Mouse (Mus musculus) adrenal gland, postnatal 4 days (tissue): Measurements from ENCODE around the gene Cacnb2. TPM values are rescaled to one million over a fixed set of nuclear protein-coding genes. Genes with fewer than 3 reads are reported as not detected.

ENCODE experiments used
- DNase-seq, 2 experiments: peaks; one replicate each; pipeline ENCODE4 v3.0.0; 2021 to 2022; ENCODE audit warnings: low spot score in 2 of 2, mixed read lengths in 2 of 2
- total RNA-seq, 2 experiments: library from RNA; stranded (reverse); gene quantifications; 2 replicates each; pipeline ENCODE4 v1.2.3; 2021

Gene Cacnb2
- total RNA-seq, 2 experiments from 2014 or later: 58.6 to 61.6 TPM

DNA sequence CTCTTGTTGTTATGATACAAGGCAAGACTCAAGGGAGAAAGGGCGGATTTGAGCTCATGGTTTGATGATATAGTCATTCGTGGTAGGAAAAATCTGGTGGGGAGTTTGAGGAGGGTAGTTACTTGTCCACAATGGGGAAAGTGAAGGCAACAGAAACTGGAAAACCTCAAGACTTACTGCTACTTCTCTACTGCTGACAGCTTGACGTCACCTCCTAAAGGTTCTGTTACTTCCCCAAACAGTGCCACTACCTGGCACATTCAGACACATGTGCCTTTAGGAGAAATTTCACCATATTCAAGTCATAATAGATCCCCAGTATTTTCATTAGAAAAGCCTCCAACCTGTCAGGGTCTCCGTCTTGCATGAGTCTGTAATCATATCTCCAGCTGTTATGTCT lies 167.7 kb downstream of the Cacnb2 start:
- DNase-seq: no peak

DNA sequence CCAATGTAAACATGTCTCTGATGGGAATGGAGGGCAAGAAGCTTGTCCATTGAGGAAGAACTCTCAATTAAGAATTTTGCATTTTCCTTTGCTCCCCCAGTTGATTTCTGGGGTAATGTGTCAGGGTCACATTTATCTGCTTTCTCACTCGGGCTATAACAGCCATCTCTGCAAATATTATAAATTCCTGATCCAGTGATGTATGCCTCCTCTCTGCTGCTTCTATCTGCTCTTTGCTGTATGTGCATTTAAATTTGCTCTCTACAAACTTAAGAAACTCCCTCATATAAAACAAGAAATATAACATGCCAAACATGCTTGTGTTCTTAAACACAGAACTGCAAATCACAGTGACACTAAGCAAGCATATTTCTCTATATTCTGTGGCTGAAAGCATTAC lies 171.5 kb downstream of the Cacnb2 start:
- no peak for DNase-seq

DNA sequence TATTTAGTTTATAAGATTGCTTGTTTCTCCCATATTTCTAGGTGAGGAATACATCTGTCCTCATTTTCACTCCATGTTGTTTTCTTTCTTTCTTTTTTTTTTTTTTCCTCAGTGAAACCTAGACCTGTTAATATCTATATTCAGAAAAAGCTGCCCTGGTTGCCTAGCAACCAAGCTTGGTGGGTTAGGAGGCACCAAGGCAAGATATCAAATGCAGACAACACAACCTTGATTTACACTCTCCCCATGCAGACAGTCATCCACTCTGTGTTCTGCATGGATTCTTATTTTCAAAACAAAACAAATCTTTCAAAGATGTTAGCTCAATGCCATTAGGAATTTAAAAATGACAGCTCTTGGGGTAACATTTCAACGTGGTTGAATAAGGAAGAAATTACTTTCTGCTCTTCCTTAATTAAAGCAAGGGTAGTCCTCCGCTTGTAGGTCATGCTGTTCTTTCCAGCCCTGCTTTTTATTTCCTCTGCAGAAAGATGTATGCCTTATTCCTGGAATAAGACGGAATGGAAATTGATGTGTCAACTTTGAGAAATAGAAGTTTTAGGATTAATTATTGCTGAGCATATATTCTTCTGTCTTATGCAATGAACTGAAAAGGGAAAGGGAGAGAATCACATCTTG lies 172.1 kb downstream of the Cacnb2 start:
- no peak for DNase-seq

DNA sequence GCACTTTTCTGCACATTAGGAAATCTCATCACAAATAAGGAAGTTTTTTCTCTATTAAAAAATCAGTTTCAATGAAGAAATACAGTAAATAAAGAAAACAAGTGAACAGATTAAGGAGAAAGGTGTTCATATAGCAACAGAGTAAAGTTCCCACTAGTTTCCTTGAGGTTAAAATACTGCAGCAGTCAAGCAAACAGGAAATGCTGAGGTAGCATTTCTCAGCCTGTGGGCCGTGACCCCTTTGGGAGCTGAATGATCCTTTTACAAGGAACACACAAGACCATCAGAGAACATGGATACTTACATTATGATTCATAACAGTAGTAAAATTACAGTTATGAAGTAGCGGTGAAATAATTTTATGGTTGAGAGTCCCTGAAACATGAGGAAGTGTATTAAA lies 185.1 kb downstream of the Cacnb2 start:
- no peak for DNase-seq

DNA sequence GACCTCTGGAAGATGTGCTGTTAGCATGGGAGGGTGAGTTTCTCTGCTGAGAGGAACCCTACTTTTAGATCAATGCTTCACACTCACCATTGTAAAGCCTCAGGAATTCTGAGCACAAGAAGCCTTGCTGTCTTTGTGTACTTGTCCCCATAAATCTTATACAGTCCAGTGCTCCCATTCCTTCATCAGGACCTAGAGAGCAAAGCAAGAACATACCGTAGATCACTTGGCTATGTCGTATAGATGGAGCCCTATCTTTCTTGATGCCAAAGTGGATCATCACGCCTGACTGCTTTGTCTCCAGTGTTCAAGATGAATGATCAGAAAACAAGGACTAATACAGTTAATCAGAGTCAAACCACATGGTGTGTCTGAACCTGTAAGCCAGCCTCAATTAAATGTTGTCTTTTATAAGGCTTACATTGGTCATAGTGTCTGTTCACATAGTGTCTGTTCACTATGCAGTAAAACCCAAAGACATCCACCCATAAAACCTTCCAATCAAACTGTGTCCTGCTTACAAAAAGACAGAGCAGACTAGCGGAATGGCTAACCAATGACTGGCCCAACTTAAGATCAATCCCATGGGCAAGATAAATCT lies 198.7 kb downstream of the Cacnb2 start:
- no peak for DNase-seq

DNA sequence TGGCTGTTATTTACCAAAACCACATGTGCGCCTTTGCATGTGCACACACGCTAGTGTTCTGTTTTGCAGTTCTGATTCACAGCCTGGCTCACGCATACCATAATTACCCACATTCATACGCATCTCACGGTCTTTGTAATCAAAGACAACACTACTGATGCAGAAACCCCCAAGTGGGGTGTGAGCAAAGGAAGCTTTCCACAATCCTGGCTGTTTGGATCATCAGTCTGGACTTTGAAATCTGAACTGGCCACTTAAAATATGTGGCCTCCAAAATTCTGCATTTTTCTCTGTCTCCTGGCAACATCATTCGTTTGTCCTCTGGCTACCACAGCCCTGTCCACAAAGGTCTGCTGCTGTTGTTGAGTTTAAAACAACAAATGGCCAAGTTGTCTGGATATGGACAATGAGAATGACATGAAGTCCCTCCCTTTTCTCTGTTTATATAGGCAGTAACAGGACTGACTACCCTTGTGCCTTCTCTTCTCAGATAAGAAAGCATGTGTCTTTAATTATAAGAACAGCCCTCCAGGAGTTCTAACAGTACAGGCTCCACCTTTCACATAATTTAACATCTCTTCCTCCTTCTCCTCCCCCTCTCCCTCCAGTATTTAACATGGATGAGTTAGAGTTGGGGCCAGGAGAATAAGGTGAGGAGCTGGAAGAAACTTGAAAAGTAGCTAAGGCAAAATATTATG lies 204.9 kb downstream of the Cacnb2 start:
- DNase-seq: no peak

DNA sequence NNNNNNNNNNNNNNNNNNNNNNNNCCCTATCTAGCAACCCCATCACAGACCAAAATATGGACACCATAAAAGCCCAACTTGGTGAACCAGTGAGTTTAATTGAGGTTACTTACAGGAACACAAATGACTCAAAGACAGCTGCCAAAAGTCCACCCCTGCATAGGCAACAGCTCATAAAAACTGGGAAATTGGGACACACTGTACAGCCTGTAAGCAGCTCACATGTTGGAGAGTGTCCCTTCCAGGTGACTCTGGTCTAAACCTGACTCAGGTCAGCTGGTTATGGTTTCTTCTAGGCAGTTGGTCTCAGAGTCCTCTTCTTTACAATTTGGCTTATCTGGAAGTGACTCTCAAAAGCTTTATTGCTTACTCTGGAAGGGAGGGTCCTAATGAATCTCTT lies 212.1 kb downstream of the Cacnb2 start:
- DNase-seq: no peak

DNA sequence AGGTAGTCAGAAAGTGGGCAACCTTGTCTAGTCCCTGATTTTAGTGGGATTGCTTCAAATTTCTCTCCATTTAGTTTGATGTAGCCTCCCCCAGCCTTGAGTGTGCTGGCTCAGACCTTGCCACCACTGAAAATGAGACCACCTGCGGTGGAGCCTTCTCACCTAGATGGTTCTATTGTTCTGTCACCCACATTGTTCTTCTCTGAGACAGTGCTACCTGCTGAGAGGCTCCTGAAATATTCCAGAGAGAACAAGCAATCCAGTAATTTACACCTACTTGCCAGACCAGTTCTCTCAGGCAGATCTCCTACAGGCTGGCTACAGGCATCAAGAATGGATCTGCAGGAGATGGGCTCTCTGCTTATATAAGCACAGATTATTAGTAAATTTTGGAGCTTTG lies 215.8 kb downstream of the Cacnb2 start:
- DNase-seq: no peak

DNA sequence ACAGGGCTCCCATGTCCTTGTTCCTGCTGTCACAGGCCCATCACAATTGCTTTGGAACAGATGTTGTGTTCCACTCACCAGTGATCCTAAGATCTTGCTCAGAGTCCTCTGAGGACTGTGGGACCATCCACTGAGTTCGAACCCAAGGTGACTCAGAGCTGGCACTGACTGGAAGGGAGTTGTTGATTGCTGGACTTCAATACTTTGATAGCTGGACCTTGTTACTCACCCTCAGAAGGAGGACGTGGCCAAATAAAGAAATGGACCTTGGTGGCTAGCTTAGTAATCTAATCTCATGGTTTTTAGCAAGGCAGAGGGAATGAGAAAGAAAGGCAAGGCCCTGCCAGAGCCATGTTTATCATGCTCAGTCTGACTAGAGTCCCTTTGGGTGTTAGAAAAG lies 218.1 kb downstream of the Cacnb2 start:
- DNase-seq: no peak

DNA sequence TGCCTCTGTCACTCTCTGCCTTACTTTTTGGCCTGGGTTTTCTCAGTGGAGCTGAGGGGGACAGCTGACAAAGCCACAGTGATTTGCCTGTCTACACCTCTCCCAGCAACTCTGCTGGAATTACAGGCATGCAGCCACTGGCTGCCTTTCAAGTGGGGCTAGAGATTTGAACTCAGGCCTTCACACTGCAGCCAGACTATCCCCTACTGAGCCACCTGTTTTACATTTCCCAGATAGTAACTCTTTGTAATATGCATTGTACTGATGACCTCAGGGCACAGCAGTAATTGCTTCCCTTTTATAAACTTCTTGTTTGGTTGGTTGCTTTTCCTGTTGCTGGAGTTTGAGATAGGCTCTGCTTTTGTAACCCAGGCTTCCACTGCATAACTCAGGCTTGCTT lies 220.2 kb downstream of the Cacnb2 start:
- DNase-seq: no peak

DNA sequence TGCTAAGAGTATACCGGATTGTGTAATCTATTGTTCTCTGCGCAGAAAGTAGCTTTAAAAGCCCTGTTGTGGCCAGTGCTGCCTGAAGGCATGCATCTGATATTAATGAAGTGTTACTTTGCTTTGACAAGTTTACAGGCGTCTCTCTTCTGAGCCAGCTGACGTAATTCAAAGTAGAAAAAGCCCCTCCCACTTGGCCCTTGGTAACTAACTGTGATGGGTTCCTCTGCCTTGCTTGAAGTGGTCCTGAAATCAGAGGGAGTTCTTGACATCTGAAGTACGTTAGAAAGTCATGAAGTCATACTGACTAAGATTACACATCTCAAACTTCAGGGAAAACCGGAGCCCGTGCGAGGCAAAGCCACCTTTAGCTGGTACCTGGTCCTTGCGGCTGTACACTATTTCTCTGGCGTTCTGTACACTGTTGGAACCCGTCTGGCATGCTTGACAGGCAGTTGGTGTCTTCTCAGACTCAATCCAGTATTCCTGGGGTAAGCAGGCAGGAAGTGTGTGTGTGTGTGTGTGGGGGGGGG lies 221.0 kb downstream of the Cacnb2 start:
- no peak for DNase-seq

DNA sequence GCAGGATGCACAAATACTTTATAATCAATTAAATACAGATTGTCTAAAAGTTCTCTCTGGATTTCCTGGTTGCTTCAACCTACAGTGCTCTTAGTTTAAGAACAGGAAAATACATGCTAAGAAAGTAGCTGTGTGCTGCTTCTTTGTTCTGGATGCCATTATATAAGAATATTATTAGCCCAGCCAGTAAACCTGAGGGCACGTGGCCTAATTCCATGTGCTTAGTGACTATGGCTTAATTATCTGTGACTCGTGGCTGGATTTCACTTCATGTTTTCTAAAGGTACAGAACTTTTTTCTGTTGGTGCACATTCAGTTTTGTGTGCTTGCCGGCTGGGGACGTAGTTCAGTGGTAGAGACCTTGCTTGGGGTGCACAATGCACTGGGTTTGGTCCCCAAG lies 222.3 kb downstream of the Cacnb2 start:
- no peak for DNase-seq

DNA sequence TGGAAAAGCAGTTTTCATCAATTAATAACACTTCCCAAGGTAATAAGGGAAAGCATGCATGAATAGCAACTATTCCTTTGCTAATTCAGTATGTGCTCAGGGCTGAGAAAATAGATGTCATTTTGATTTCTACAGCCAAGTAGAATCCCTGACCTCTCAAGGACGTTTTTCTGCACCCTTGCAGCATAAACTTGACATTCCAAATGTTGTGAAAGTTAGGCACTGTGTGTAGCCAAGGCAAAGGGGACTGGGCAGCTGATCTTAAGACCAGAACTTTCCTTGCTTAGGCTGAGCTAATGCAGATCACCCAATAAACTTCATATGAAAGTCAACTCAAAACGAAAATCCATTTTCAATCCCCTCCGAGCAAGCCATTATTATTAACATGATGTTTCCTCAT lies 226.6 kb downstream of the Cacnb2 start:
- no peak for DNase-seq

DNA sequence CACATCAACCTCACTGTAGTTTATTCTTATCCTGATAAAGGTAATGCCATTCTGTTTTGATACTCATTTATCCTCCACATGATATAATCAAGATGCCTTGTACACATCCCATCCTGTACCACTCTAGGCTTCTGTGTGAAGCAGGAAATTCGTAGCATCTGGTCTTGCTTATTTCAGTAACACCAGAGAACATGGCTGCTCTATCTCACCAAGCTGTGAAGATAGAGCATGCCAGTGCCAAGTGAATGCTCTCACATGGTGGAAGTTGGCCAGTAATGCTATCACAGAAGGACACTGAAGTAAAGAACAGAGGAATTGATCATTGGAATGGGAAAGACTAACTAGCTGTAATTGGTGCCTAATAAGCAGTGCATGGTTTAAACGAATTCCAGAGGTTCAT lies 228.4 kb downstream of the Cacnb2 start:
- DNase-seq: no peak

DNA sequence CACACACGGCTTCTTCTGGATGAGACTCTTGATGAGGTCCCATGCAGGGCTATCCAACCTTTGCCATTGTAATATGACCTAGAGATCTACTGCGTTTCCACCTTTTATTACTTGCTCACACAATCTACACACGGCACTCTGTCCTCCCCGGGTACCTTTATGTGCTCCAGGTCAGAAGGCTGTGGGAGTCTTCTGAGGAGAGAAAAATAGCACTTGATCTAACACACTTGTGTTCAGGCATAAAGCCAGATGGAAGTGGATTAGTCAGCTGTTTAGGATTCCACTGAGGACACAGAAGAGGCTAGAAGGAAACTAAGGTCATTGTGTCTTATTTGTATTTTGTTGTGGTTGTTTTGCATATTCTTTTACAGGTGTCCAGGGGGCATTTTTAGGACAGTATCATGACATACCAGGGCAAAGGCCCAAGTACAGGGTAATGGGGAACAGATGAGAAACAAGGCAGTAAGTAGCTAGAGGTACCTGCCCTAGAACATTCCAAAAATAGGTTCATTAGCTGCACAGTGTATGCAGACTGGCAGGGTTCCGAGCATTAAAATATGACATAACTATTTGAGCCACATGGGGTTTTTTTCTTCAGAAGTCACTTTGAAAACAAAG lies 231.9 kb downstream of the Cacnb2 start:
- no peak for DNase-seq

DNA sequence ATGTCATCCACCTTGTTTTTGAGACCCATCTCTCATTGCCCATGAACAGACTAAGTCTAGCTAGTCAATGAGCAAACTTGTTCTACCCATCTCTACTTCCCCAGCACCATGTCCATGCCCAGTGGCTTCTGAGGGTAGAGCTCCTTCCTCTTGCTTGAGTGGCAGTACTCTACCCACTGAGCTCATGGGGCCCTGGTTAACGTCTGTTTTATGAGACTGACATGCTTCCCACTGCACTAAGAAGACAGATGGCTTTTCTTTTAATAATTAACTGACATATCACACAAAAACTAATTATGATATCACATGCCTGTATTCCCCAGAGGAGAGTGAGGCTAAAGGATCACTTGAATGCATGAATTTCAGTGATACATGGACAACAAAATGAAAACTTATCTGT lies 238.4 kb downstream of the Cacnb2 start:
- DNase-seq: no peak

DNA sequence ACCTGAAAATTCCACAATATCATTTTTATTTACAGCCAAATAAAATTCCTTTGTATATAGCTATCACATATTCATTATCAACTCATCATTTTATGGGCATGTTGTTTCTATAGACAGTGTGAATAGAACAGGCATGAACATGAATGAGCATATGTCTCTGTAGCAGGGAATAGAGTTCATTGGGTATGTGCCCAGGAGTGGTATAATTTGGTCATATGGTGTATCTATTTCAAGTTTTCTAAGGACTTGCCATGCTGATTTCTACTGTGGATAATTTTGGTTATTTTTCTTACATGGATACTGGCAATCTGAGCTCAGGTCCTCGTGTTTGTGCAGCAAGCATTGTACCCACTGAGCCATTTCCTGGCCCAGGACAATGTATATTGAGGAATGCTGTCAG lies 243.8 kb downstream of the Cacnb2 start:
- no peak for DNase-seq

DNA sequence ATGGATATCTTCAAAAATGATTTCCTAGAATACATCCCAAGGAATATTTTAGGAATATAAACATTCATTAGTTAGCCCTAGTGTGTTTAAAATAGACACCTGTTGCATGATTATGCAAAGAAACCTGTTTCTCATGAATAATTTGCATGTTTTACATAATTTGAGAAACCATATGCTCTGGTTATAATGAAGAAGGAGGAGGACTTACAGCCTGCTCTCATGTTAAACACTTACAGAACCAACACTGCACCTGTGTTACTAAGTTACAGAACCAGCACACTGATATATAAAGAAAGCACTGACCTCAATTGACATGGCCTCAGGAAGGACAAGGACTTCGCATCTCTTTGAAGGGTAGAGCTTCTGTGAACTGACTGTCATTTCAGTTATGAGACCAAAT lies 244.3 kb downstream of the Cacnb2 start:
- DNase-seq: no peak

DNA sequence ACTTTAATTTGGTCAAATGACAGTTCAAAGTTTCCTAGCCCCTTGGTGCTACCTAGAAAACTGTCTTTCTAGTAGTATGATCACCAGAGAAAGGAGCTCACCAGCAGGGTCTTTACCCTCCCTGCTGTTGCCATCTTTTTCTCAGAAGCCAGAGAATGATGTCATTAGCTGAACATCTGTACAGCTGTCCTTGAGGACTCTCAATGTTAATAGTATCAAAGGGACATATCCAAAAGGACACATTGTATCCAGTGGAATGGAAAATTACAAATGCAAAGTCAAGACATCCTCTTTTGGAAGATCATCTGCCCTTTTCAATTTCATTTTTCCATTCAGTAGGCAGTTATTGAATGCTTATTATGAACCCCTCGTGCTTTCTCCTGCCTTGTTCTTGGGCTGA lies 247.9 kb downstream of the Cacnb2 start:
- DNase-seq: no peak

DNA sequence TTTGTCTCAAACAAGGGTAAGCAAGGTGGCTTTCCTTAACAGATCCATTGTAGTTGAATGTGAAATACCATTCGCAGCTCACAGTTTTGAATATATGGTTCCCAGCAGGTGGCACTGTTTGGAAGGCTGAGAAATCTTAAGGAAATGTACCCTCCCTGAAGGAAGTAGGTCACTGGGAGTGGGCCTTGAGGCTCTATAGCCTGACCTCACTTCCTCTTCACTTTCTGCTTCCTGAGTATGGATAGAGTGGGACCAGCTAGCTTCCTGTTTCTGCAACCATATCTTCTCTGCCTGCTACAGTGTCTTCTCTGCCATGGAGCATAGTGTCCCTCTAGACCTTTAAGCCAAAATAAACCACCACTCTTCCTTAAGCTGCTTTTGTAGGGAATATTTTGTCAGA lies 248.5 kb downstream of the Cacnb2 start:
- DNase-seq: no peak

DNA sequence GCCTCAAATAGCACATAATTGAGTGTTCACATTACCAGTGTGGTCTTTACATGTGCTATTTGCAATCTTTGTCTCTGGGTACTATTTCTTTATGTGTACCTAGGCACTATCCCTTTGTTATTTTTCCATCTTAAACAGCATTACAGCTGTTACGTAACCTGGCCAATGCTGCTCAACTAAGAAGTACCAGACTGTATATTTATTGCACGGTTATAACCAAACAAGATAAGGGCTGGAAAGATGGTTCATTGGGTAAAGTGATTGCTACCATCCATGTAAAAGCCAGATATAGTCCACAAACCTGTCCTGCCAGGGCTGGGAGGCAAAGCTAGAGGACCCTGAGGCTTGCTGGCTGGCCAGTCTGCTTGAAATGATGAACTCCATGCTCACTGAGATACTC lies 251.2 kb downstream of the Cacnb2 start:
- no peak for DNase-seq

DNA sequence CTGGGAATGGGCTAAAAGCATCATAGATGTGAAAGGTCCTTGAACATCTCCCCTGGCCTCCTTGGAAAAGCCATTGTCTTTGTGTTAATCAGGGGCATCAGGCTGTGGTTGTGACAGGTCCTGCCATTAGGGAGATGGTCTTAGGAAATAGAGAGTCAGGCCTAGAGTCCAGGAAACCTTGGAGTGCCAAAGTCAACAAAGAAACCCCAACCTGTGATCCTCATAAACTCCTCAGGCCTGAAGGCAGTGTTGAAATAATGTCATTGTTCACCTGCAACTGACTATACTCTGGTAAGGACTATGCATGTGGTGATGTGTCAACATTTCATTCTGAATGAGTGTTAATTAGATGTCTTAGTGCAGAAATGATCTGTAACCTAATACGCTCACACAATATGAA lies 255.4 kb downstream of the Cacnb2 start:
- DNase-seq: no peak
